Mouse (Mus musculus) midbrain, embryonic 11.5 days (tissue): ENCODE measurements around the gene Leng9. TPM values are rescaled to one million over a fixed set of nuclear protein-coding genes. Genes with fewer than 3 reads are reported as not detected.

Experiments
- ATAC-seq: fragments of 200-750 bp; cut with Nextera tagmentation; 2 replicates; pipeline ENCODE4 v1.8.0; 2017; ENCODE audit warnings: moderate TSS enrichment, moderate library complexity; ENCODE audit not compliant: low FRiP score
- DNase-seq: peaks from one replicate; pipeline ENCODE4 v3.0.0; 2015; ENCODE audit warnings: low spot score; ENCODE audit errors: missing footprints
- H3K27ac ChIP-seq: fragments of 300-500 bp; sonication (generic); 2 replicates; pipeline ENCODE4 v1.5.1; 2014; ENCODE audit warnings: low read depth, low read length
- H3K27me3 ChIP-seq: fragments of 300-500 bp; sonication (generic); 2 replicates; pipeline ENCODE4 v1.6.1; 2014; ENCODE audit warnings: mild to moderate bottlenecking, low read length, moderate library complexity, mixed read lengths; ENCODE audit not compliant: control insufficient read depth, insufficient read depth
- H3K36me3 ChIP-seq: fragments of 300-500 bp; sonication (generic); 2 replicates; pipeline ENCODE4 v1.6.1; 2014; ENCODE audit warnings: mild to moderate bottlenecking, low read length, moderate library complexity, mixed read lengths; ENCODE audit not compliant: control insufficient read depth, insufficient read depth
- H3K4me1 ChIP-seq: fragments of 300-500 bp; sonication (generic); 2 replicates; pipeline ENCODE4 v1.6.1; 2014; ENCODE audit warnings: low read length; ENCODE audit not compliant: control insufficient read depth, insufficient read depth
- H3K4me2 ChIP-seq: fragments of 300-500 bp; sonication (generic); 2 replicates; pipeline ENCODE4 v1.6.1; 2014; ENCODE audit warnings: mild to moderate bottlenecking, moderate library complexity
- H3K4me3 ChIP-seq: fragments of 300-500 bp; sonication (generic); 2 replicates; pipeline ENCODE4 v1.5.1; 2014; ENCODE audit warnings: low read depth, low read length
- H3K9ac ChIP-seq: fragments of 300-500 bp; sonication (generic); 2 replicates; pipeline ENCODE4 v1.6.1; 2014; ENCODE audit warnings: low read length
- H3K9me3 ChIP-seq: fragments of 300-500 bp; sonication (generic); 2 replicates; pipeline ENCODE4 v1.6.1; 2016; ENCODE audit warnings: low read length; ENCODE audit not compliant: control insufficient read depth
- WGBS: fragments of 180-500 bp; shearing (Covaris S2); extraction: QIAGEN DNeasy Blood & Tissue Kit; methylation state at CpG from one replicate; pipeline ENCODE4 v1.1.7; 2014; 5-methylcytosine and 5-hydroxymethylcytosine counted together
- polyA plus RNA-seq: library from polyadenylated mRNA; unstranded; fragments of >200 nt; fragmentation: Nextera tagmentation; extraction: Ambion mirVana; gene quantifications from 2 replicates; pipeline ENCODE4 v1.2.1, GENCODE M21; 2014

The Leng9 gene
- polyA plus RNA-seq, 1 experiment from 2014 or later, result 2.0 TPM

GRCm38 (mm10) chr7:4098832-4099231, 51.3 kb downstream of the Leng9 start:
- Histone ChIP-seq H3K27ac (no peak overlapping the region), H3K9ac (no peak overlapping the region), H3K9me3 (no peaks in the 10 kb centered on the region), H3K4me2 (no peak overlapping the region), H3K4me1 (no peaks in the 10 kb centered on the region), H3K4me3 (no peak overlapping the region), H3K36me3 (no peaks in the 10 kb centered on the region), H3K27me3 (no peaks in the 10 kb centered on the region)
- WGBS, result 80% methylated on average over 2 of the region's 2 CpGs
- DNase-seq, result no peak
- ATAC-seq, result no peak

- WGBS, result 82% methylated on average over 2 of the region's 2 CpGs
- no peaks in the 10 kb centered on the region for H3K9me3 ChIP-seq
- H3K27me3 ChIP-seq, result no peaks in the 10 kb centered on the region
- no peak overlapping the region for H3K27ac ChIP-seq
- H3K36me3 ChIP-seq, result no peaks in the 10 kb centered on the region
- ATAC-seq, result no peak
- H3K4me2 ChIP-seq, result no peak overlapping the region
- no peak for DNase-seq
- no peak overlapping the region for H3K9ac ChIP-seq
- no peaks in the 10 kb centered on the region for H3K4me1 ChIP-seq
- no peak overlapping the region for H3K4me3 ChIP-seq
Observed at GRCm38 (mm10) chr7:4098301-4098700, 51.9 kb downstream of the Leng9 start.

Other genes starting within 250 kb of the Leng9 start
- gene Lilra6, start 234.9 kb downstream of the Leng9 start, polyA plus RNA-seq, result not detected in 2 replicates
- 1.1 and 1.5 TPM in 2 replicates for gene Lair1, start 87.2 kb downstream of the Leng9 start, polyA plus RNA-seq
- 33.8 and 43.6 TPM in 2 replicates for gene Ttyh1, start 31.0 kb downstream of the Leng9 start, polyA plus RNA-seq
- gene Leng8, start 13.3 kb downstream of the Leng9 start, polyA plus RNA-seq, result 44.4 and 45.6 TPM in 2 replicates
- 15.6 and 17.4 TPM in 2 replicates for gene Cdc42ep5, start 14.5 kb upstream of the Leng9 start, polyA plus RNA-seq
- gene Lilra5, start 87.4 kb upstream of the Leng9 start, polyA plus RNA-seq, result not detected in 2 replicates
- not detected in 2 replicates for gene Ncr1, start 187.3 kb upstream of the Leng9 start, polyA plus RNA-seq
- gene Gp6, start 247.4 kb upstream of the Leng9 start, polyA plus RNA-seq, result 0.69 and 0.83 TPM in 2 replicates